Mouse (Mus musculus) hindbrain, embryonic 16.5 days (tissue): ENCODE measurements around the gene Pld5. TPM values are rescaled to one million over a fixed set of nuclear protein-coding genes. Genes with fewer than 3 reads are reported as not detected.
A peak's percentile ranks its signal among the peaks of the same experiment; 100 is the strongest.

Experiments
- ATAC-seq: fragments of 200-750 bp; cut with Nextera tagmentation; 2 replicates; pipeline ENCODE4 v1.8.0; 2017; ENCODE audit warnings: moderate TSS enrichment, moderate library complexity
- H3K27ac ChIP-seq: fragments of 300-500 bp; sonication (generic); 2 replicates; pipeline ENCODE4 v1.5.1; 2014; ENCODE audit warnings: low read depth, mild to moderate bottlenecking, control low read depth, low read length, moderate library complexity
- H3K27me3 ChIP-seq: fragments of 300-500 bp; sonication (generic); replicated peaks from 2 replicates; pipeline ENCODE4 v1.6.1; 2014; ENCODE audit warnings: low read length; ENCODE audit not compliant: control insufficient read depth, insufficient read depth
- H3K36me3 ChIP-seq: fragments of 300-500 bp; sonication (generic); 2 replicates; pipeline ENCODE4 v1.6.1; 2014; ENCODE audit warnings: mild to moderate bottlenecking, low read length, moderate library complexity, mixed read lengths; ENCODE audit not compliant: control insufficient read depth, insufficient read depth
- H3K4me1 ChIP-seq: fragments of 300-500 bp; sonication (generic); 2 replicates; pipeline ENCODE4 v1.6.1; 2014; ENCODE audit warnings: low read depth, low read length; ENCODE audit not compliant: control insufficient read depth, insufficient read depth
- H3K4me2 ChIP-seq: fragments of 300-500 bp; sonication (generic); 2 replicates; pipeline ENCODE4 v1.6.1; 2014; ENCODE audit warnings: mild to moderate bottlenecking, low read length, control low read depth, moderate library complexity
- H3K4me3 ChIP-seq: fragments of 300-500 bp; sonication (generic); 2 replicates; pipeline ENCODE4 v1.5.1; 2014; ENCODE audit warnings: mild to moderate bottlenecking, low read length, control low read depth, moderate library complexity
- H3K9ac ChIP-seq: fragments of 300-500 bp; sonication (generic); 2 replicates; pipeline ENCODE4 v1.6.1; 2014; ENCODE audit warnings: low read depth, mild to moderate bottlenecking, control low read depth, low read length, moderate library complexity
- H3K9me3 ChIP-seq: fragments of 300-500 bp; sonication (generic); 2 replicates; pipeline ENCODE4 v1.6.1; 2014; ENCODE audit warnings: mild to moderate bottlenecking, low read length, moderate library complexity; ENCODE audit not compliant: control insufficient read depth
- WGBS: fragments of 180-500 bp; shearing (Covaris S2); extraction: QIAGEN DNeasy Blood & Tissue Kit; methylation state at CpG from one replicate; pipeline ENCODE4 v1.1.7; 2014; 5-methylcytosine and 5-hydroxymethylcytosine counted together
- polyA plus RNA-seq: library from polyadenylated mRNA; unstranded; fragments of >200 nt; fragmentation: Nextera tagmentation; extraction: Ambion mirVana; gene quantifications from 2 replicates; pipeline ENCODE4 v1.2.1, GENCODE M21; 2015

Pld5 gene
- 5.4 and 6.6 TPM in 2 replicates for polyA plus RNA-seq

- peaks cover 4% of the 10 kb centered on the region; the same call in 1 of the 2 replicates for H3K4me1 ChIP-seq
- WGBS: under 1% methylated on average over 77 of the region's 86 CpGs
- H3K9ac ChIP-seq: peak within 1 kb of the TSS; percentile 83
- peak within 1 kb of the TSS; percentile 71 for H3K4me3 ChIP-seq
- H3K27me3 ChIP-seq: no peaks in the 10 kb centered on the region
- peak within 1 kb of the TSS; percentile 92 for H3K4me2 ChIP-seq
- peak; percentile 92 for ATAC-seq
- H3K36me3 ChIP-seq: no peaks in the 10 kb centered on the region
- peak within 1 kb of the TSS; percentile 71 for H3K27ac ChIP-seq
- no peaks in the 10 kb centered on the region for H3K9me3 ChIP-seq
Observed at GRCm38 (mm10) chr1:176274667-176275610, at the start of gene Pld5. TSS of gene Pld5 (minus strand) at chr1:176275312.

- Histone ChIP-seq H3K27ac (no peak overlapping the region), H3K9ac (no peak overlapping the region), H3K36me3 (no peaks in the 10 kb centered on the region), H3K9me3 (no peaks in the 10 kb centered on the region), H3K4me1 (no peaks in the 10 kb centered on the region), H3K4me2 (no peak overlapping the region), H3K27me3 (no peaks in the 10 kb centered on the region), H3K4me3 (no peak overlapping the region)
- 77% methylated on average over 2 of the region's 2 CpGs for WGBS
- ATAC-seq: no peak
Observed at GRCm38 (mm10) chr1:176315063-176315462, 40.0 kb upstream of the Pld5 start.

GRCm38 (mm10) chr1:176310174-176310573 lies 35.1 kb upstream of the Pld5 start:
- H3K4me1 ChIP-seq: no peaks in the 10 kb centered on the region

DNA sequence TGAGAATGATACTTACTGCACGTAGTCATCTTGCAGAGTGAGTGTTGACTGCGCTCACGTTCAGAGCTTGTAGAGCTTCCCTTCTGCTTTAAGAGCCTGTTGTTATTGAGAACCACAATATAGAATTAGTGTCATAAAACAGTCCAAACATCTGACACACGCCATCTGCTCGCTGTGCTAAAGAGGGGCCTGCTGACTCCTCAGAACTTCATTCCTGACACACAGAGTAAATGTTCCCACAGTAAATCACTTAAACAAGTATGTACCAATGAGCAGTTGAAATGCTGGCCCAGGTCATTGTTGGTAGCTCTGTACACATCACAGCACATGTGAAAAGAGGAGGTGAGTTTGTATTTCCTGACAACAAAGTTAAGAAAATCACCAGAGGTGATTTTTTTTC lies 14.3 kb upstream of the Pld5 start:
- Histone ChIP-seq H3K36me3 (no peaks in the 10 kb centered on the region), H3K4me3 (no peak overlapping the region), H3K27ac (no peak overlapping the region), H3K4me1 (no peaks in the 10 kb centered on the region), H3K9ac (no peak overlapping the region), H3K4me2 (no peak overlapping the region), H3K9me3 (no peaks in the 10 kb centered on the region), H3K27me3 (no peaks in the 10 kb centered on the region)
- no peak for ATAC-seq
- 86% methylated on average over 5 of the region's 5 CpGs for WGBS

More at GRCm38 (mm10) chr1:176310174-176310573, 35.1 kb upstream of the Pld5 start:
- no peaks in the 10 kb centered on the region for H3K36me3 ChIP-seq
- 81% methylated on average over 3 of the region's 3 CpGs for WGBS
- no peak overlapping the region for H3K27ac ChIP-seq
- H3K4me2 ChIP-seq: no peak overlapping the region
- no peaks in the 10 kb centered on the region for H3K27me3 ChIP-seq
- H3K9ac ChIP-seq: no peak overlapping the region
- H3K4me3 ChIP-seq: no peak overlapping the region
- no peaks in the 10 kb centered on the region for H3K9me3 ChIP-seq
- no peak for ATAC-seq

DNA sequence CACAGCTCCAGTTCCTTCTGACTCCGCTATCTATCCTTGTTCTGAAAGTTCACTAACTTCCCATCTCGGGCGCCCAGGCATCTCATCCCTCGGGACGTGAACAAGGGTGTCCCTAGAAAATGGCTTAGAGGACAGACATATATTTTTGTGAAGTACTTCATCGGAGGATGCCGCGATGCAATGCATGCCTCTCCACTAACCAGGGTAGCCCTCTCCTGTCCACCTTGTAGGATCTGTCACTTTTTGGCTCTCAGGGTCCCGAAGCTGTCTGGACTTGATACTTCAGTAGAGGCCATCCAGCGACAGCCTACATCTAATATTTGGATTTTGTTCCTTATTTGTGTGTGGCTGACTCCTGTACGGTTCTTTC lies 484 bp upstream of the Pld5 start:
- Histone ChIP-seq H3K4me3 (peak overlapping the region; percentile 71), H3K36me3 (no peaks in the 10 kb centered on the region), H3K4me1 (peaks cover 4% of the 10 kb centered on the region; the same call in 1 of the 2 replicates), H3K27me3 (no peaks in the 10 kb centered on the region), H3K4me2 (peak overlapping the region; percentile 92), H3K9me3 (no peaks in the 10 kb centered on the region), H3K9ac (peak overlapping the region; percentile 83), H3K27ac (peak overlapping the region; percentile 71)
- WGBS: 6% methylated on average over 11 of the region's 11 CpGs
- peak; percentile 19 for ATAC-seq

DNA sequence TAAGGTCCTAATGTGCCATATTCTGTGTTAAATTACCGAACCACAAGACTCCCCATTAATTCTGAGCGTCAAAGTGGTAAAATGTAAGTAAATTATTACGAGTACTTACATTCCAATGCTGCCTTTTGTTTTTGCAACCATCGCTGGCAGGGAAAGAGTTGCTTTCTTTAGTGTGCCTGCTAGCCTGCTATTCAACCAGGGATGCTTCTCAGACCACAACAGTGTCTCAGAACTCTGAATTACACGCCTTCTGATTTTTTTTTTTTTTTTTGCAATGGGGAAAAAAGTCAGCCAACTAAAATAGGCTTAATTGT lies 26.4 kb downstream of the Pld5 start:
- 28% methylated on average over 5 of the region's 5 CpGs for WGBS
- Histone ChIP-seq H3K27me3 (no peaks in the 10 kb centered on the region), H3K4me3 (no peak overlapping the region), H3K27ac (no peak overlapping the region), H3K36me3 (no peaks in the 10 kb centered on the region), H3K9me3 (no peaks in the 10 kb centered on the region), H3K4me2 (peak overlapping the region; percentile 15; the same call in 1 of the 2 replicates), H3K9ac (no peak overlapping the region), H3K4me1 (peaks cover 5% of the 10 kb centered on the region; the same call in 1 of the 2 replicates)
- ATAC-seq: no peak

- Histone ChIP-seq H3K9me3 (no peaks in the 10 kb centered on the region), H3K9ac (no peak overlapping the region), H3K27me3 (no peaks in the 10 kb centered on the region), H3K4me1 (peaks cover 5% of the 10 kb centered on the region; the same call in 1 of the 2 replicates), H3K36me3 (no peaks in the 10 kb centered on the region), H3K27ac (no peak overlapping the region), H3K4me3 (no peak overlapping the region), H3K4me2 (peak overlapping the region; percentile 15; the same call in 1 of the 2 replicates)
- ATAC-seq: no peak
- WGBS: 46% methylated on average over 9 of the region's 9 CpGs
Observed at GRCm38 (mm10) chr1:176247885-176248716, 27.0 kb downstream of the Pld5 start.

GRCm38 (mm10) chr1:176239199-176239598 lies 35.9 kb downstream of the Pld5 start:
- Histone ChIP-seq H3K4me1 (no peaks in the 10 kb centered on the region), H3K4me2 (no peak overlapping the region), H3K27ac (no peak overlapping the region), H3K27me3 (no peaks in the 10 kb centered on the region), H3K4me3 (no peak overlapping the region), H3K36me3 (no peaks in the 10 kb centered on the region), H3K9ac (no peak overlapping the region), H3K9me3 (peaks cover 3% of the 10 kb centered on the region; the same call in 1 of the 2 replicates)
- WGBS: 81% methylated on average over 2 of the region's 2 CpGs
- no peak for ATAC-seq

- H3K9ac ChIP-seq: no peak overlapping the region
- H3K4me1 ChIP-seq: no peaks in the 10 kb centered on the region
- WGBS: 83% methylated on average over 10 of the region's 10 CpGs
- no peak for ATAC-seq
- no peak overlapping the region for H3K4me3 ChIP-seq
- H3K27me3 ChIP-seq: no peaks in the 10 kb centered on the region
- H3K36me3 ChIP-seq: no peaks in the 10 kb centered on the region
- no peak overlapping the region for H3K4me2 ChIP-seq
- H3K9me3 ChIP-seq: no peaks in the 10 kb centered on the region
- H3K27ac ChIP-seq: no peak overlapping the region
Observed at GRCm38 (mm10) chr1:176223794-176224193, 51.3 kb downstream of the Pld5 start.
